Mouse (Mus musculus) MEL-GATA-1-ER (cell line): ENCODE measurements around the gene Enox1.
"Not testable (repeated sequence)": the region's sequence is repeated elsewhere in the genome, so short reads cannot be mapped to it uniquely, and the experiment has no call there.

Experiments
- DNase-seq: peaks from one replicate; pipeline ENCODE4 v3.0.0-alpha.2; 2012; ENCODE audit warnings: low read depth; ENCODE audit errors: extremely low read depth

The Enox1 gene

GRCm38 (mm10) chr14:77156222-77156910 lies at the start of gene Enox1:
Gene Enox1 (plus strand): TSS chr14:77156763.
- no peak for DNase-seq

- not testable (repeated sequence) for DNase-seq
Observed at GRCm38 (mm10) chr14:77110622-77111021, 45.9 kb upstream of the Enox1 start.

- DNase-seq, result no peak
Observed at GRCm38 (mm10) chr14:77130612-77131011, 26.0 kb upstream of the Enox1 start.

- DNase-seq, result no peak
Observed at GRCm38 (mm10) chr14:77136936-77137335, 19.6 kb upstream of the Enox1 start.

GRCm38 (mm10) chr14:77141324-77142282 lies 15.0 kb upstream of the Enox1 start:
- peak; percentile 55 for DNase-seq

GRCm38 (mm10) chr14:77145103-77145502 lies 11.5 kb upstream of the Enox1 start:
- no peak for DNase-seq

- no peak for DNase-seq
Observed at GRCm38 (mm10) chr14:77147635-77148034, 8.9 kb upstream of the Enox1 start.

GRCm38 (mm10) chr14:77150556-77150955 lies 6.0 kb upstream of the Enox1 start:
- no peak for DNase-seq

- no peak for DNase-seq
Observed at GRCm38 (mm10) chr14:77151431-77151830, 5.1 kb upstream of the Enox1 start.

GRCm38 (mm10) chr14:77156911-77157504 lies 445 bp downstream of the Enox1 start:
- DNase-seq, result no peak

- no peak for DNase-seq
Observed at GRCm38 (mm10) chr14:77157505-77157911, 945 bp downstream of the Enox1 start.

- DNase-seq, result no peak
Observed at GRCm38 (mm10) chr14:77159397-77159796, 2.8 kb downstream of the Enox1 start.

- no peak for DNase-seq
Observed at GRCm38 (mm10) chr14:77162496-77162895, 5.9 kb downstream of the Enox1 start.

- no peak for DNase-seq
Observed at GRCm38 (mm10) chr14:77164396-77164795, 7.8 kb downstream of the Enox1 start.

GRCm38 (mm10) chr14:77168161-77168560 lies 11.6 kb downstream of the Enox1 start:
- no peak for DNase-seq

GRCm38 (mm10) chr14:77174491-77174890 lies 17.9 kb downstream of the Enox1 start:
- DNase-seq, result no peak

GRCm38 (mm10) chr14:77174931-77175330 lies 18.4 kb downstream of the Enox1 start:
- no peak for DNase-seq

- no peak for DNase-seq
Observed at GRCm38 (mm10) chr14:77180241-77180640, 23.7 kb downstream of the Enox1 start.

- no peak for DNase-seq
Observed at GRCm38 (mm10) chr14:77180753-77181374, 24.3 kb downstream of the Enox1 start.

GRCm38 (mm10) chr14:77183491-77183890 lies 26.9 kb downstream of the Enox1 start:
- DNase-seq, result no peak

- DNase-seq, result no peak
Observed at GRCm38 (mm10) chr14:77190158-77190557, 33.6 kb downstream of the Enox1 start.
